Mouse (Mus musculus) myocyte (in vitro differentiated cells): ENCODE results near the gene Kcnq1. TPM values are rescaled to one million over a fixed set of nuclear protein-coding genes. Genes with fewer than 3 reads are reported as not detected.

Source experiments
- H3K27me3 ChIP-seq: one replicate; pipeline ENCODE4 v1.6.1; 2011; ENCODE audit not compliant: control insufficient read depth, insufficient read depth, insufficient read length
- H3K36me3 ChIP-seq: one replicate; pipeline ENCODE4 v1.6.1; 2011; ENCODE audit not compliant: control insufficient read depth, insufficient read depth
- H3K4me2 ChIP-seq: one replicate; pipeline ENCODE4 v1.6.1; 2011; ENCODE audit warnings: low read depth, control low read depth
- H3K4me3 ChIP-seq: one replicate; pipeline ENCODE4 v1.5.1; 2011; ENCODE audit warnings: mild to moderate bottlenecking, control low read depth, moderate library complexity
- H3K79me2 ChIP-seq: one replicate; pipeline ENCODE4 v1.6.1; 2011; ENCODE audit not compliant: control insufficient read depth, insufficient read depth
- H3ac ChIP-seq: one replicate; pipeline ENCODE4 v1.6.1; 2011; ENCODE audit not compliant: control insufficient read depth, insufficient read length
- CEBPB ChIP-seq: IDR thresholded peaks from 2 replicates; pipeline ENCODE4 v1.6.1; 2011; ENCODE audit warnings: mild to moderate bottlenecking, moderate library complexity; ENCODE audit not compliant: poor library complexity, insufficient read depth, severe bottlenecking
- E2F4 ChIP-seq: IDR thresholded peaks from one replicate; pipeline ENCODE4 v1.6.1; 2011; ENCODE audit warnings: mild to moderate bottlenecking, control low read depth, moderate library complexity; ENCODE audit not compliant: insufficient read depth
- MAX ChIP-seq: IDR thresholded peaks from one replicate; pipeline ENCODE4 v1.6.1; 2011; ENCODE audit warnings: low read depth, mild to moderate bottlenecking, control low read depth
- MYOD1 ChIP-seq, 3 experiments: IDR thresholded peaks; one replicate each; pipeline ENCODE4 v1.6.1; 2011; ENCODE audit warnings: control low read depth in 2 of 3, low read depth in 2 of 3, mild to moderate bottlenecking in 2 of 3, moderate library complexity in 1 of 3; ENCODE audit not compliant: insufficient read length in 2 of 3, control insufficient read depth in 1 of 3
- MYOG ChIP-seq, 3 experiments: IDR thresholded peaks; one replicate each; pipeline ENCODE4 v1.6.1; 2011; ENCODE audit warnings: control low read depth in 2 of 3, low read depth in 2 of 3, mild to moderate bottlenecking in 2 of 3; ENCODE audit not compliant: insufficient read length in 2 of 3, control insufficient read depth in 1 of 3, insufficient read depth in 1 of 3
- POLR2A ChIP-seq: IDR thresholded peaks from one replicate; pipeline ENCODE4 v1.6.1; 2011; ENCODE audit warnings: low read depth, mild to moderate bottlenecking, control low read depth, moderate library complexity; ENCODE audit not compliant: insufficient read length
- POLR2AphosphoS2 ChIP-seq: IDR thresholded peaks from one replicate; pipeline ENCODE4 v1.6.1; 2011; ENCODE audit warnings: low read depth, control low read depth; ENCODE audit not compliant: insufficient read length
- REST ChIP-seq: IDR thresholded peaks from one replicate; pipeline ENCODE4 v1.6.1; 2011; ENCODE audit warnings: mild to moderate bottlenecking, control low read depth, moderate library complexity; ENCODE audit not compliant: insufficient read depth, insufficient read length
- SRF ChIP-seq: IDR thresholded peaks from one replicate; pipeline ENCODE4 v1.6.1; 2011; ENCODE audit warnings: low read depth; ENCODE audit not compliant: control insufficient read depth, insufficient read length
- TCF12 ChIP-seq: IDR thresholded peaks from one replicate; pipeline ENCODE4 v1.6.1; 2011; ENCODE audit warnings: mild to moderate bottlenecking, control low read depth; ENCODE audit not compliant: poor library complexity, insufficient read depth, severe bottlenecking
- TCF3 ChIP-seq: IDR thresholded peaks from one replicate; pipeline ENCODE4 v1.6.1; 2011; ENCODE audit warnings: low read depth, control low read depth; ENCODE audit not compliant: insufficient read length
- USF1 ChIP-seq: IDR thresholded peaks from one replicate; pipeline ENCODE4 v1.6.1; 2011; ENCODE audit warnings: low read depth, mild to moderate bottlenecking, control low read depth, moderate library complexity
- polyA plus RNA-seq: library from polyadenylated mRNA; unstranded; fragments of >200 nt; fragmentation: generic; extraction: Trizol; gene quantifications from one replicate; pipeline ENCODE4 v1.2.1, GENCODE M21; 2012; ENCODE audit warnings: missing spikeins

Gene Kcnq1
- polyA plus RNA-seq, 1 experiment = 0.12 TPM

DNA sequence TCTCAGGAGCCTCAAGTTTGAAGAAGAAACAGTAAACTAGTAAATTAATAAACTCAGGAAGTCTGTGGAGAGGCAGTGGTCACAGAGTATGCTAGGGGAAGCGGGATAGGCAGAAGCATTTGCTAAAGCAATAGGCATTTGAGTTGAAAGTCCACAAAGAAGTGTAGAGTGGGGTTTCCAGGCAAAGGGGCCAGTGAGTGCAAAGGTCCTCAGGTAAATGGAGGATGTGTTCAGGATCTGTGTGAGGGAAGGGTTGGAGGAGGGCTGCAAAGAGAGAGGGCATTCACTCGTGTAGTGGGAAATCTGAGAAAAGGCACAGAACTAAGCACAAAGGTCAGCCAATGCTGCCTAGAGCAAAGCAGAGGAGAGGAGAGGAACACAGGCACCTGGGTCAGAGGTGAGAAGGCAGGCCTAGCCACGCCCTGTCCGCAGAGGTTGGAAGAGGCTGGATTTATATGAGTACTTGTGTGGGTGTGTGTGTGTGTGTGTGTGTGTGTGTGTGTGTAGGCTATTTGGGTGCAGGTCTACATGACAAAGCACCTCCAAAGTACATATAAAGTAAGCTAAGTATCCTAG, 313.5 kb downstream of the Kcnq1 start:
- Histone ChIP-seq H3K4me3 (no peak overlapping the region), H3K4me2 (no peak overlapping the region), H3K36me3 (no peaks in the 10 kb centered on the region), H3K79me2 (no peaks in the 10 kb centered on the region), H3ac (no peak overlapping the region), H3K27me3 (peaks cover 6% of the 10 kb centered on the region)
- no peak for TF ChIP-seq CEBPB
- no peak for TF ChIP-seq MYOG (IDR thresholded peaks at IDR 0.05; ENCODE audit: control insufficient read depth in 1 of 3, insufficient read depth in 1 of 3, insufficient read length in 2 of 3, low read depth in 2 of 3)
- TF ChIP-seq MAX = no peak
- no peak for TF ChIP-seq USF1
- no peak for TF ChIP-seq MYOD1 (IDR thresholded peaks at IDR 0.05; ENCODE audit: control insufficient read depth in 1 of 3, insufficient read length in 2 of 3, low read depth in 2 of 3)
- no peak for TF ChIP-seq POLR2A
- no peak for TF ChIP-seq TCF3
- TF ChIP-seq TCF12 = no peak
- TF ChIP-seq E2F4 = no peak
- TF ChIP-seq REST = no peak
- TF ChIP-seq POLR2AphosphoS2 = no peak
- TF ChIP-seq SRF = no peak

DNA sequence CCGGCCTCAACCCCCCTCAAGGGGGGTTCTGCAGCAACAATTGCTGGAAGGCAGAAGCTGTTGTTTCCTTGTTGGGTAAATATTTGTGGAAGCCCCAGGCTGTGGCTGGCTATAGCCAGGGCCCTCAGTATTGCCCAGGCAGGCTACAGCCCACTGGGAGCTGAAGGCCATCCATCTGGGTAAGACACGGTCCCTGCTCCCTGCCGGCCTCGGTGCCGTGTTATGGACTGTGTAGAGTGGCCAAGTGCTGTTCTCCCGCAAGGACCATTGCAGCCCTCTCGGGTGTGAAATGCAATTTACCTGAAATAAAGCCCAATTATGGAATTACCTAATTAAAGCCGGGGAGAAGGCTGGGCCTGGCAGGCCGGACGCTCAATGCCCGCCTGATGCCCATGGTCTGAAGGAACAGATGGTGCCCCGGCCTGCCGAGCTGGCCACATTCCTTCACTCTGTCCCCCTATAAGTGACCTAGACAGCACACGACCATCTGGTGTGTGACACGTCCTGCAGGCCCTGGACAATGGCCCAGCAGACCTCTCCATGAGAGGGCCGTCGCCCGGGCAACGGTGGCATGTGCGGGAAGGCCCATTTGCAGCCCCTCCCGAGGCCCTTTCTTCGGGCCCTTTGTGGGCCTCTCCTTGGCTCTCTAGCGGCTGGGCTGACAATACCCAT, 322.1 kb downstream of the Kcnq1 start:
- no peak overlapping the region for H3K4me3 ChIP-seq
- H3K27me3 ChIP-seq = peaks cover 6% of the 10 kb centered on the region
- H3K79me2 ChIP-seq = no peaks in the 10 kb centered on the region

DNA sequence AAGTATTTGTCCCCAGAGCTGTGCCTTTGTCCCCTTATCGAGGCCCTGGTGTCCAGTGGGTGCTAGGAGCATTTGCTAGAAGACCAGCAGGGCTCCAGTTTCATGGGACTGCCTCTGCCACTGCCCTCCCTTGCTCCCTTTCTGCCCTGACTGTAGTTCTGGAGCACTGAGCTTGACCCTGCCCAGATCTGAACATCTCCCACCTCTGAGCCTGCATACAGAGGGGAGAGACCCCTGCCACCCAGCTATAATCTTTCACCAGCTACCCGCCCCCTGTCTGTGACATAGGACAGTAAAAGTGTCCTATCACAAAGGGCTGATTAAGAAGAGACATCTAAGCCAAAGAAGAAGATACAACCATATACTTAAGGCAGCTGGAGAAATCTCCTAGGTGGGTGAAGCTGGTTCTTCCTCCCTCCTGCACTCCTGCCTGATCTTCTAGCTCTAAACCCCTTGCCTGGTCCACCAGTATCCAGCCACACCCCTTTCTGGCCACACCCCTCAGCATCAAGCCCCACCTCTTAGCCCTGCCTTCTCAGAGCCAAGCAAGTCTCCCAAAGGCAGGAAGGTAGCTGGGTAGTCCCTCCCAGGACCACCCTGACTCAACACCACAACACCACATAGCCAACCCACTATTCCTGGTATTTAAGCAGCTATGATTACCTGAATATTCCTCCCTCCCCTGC, 322.8 kb downstream of the Kcnq1 start:
- H3ac ChIP-seq = no peak overlapping the region
- TF ChIP-seq CEBPB = no peak
- TF ChIP-seq TCF3 = no peak
- TF ChIP-seq MAX = no peak
- TF ChIP-seq E2F4 = no peak
- TF ChIP-seq SRF = no peak
- TF ChIP-seq USF1 = no peak
- TF ChIP-seq POLR2AphosphoS2 = no peak
- no peak for TF ChIP-seq TCF12
- TF ChIP-seq MYOG (IDR thresholded peaks at IDR 0.05; ENCODE audit: control insufficient read depth in 1 of 3, insufficient read depth in 1 of 3, insufficient read length in 2 of 3, low read depth in 2 of 3) = no peak
- no peak for TF ChIP-seq MYOD1 (IDR thresholded peaks at IDR 0.05; ENCODE audit: control insufficient read depth in 1 of 3, insufficient read length in 2 of 3, low read depth in 2 of 3)
- TF ChIP-seq REST = no peak
- TF ChIP-seq POLR2A = no peak
- H3K4me3 ChIP-seq = no peak overlapping the region
- no peaks in the 10 kb centered on the region for H3K36me3 ChIP-seq
- peaks cover 13% of the 10 kb centered on the region for H3K27me3 ChIP-seq
- H3K4me2 ChIP-seq = no peak overlapping the region
- H3K79me2 ChIP-seq = no peaks in the 10 kb centered on the region

More for the DNA sequence above, 322.1 kb downstream of the Kcnq1 start:
- Histone ChIP-seq H3K4me2 (no peak overlapping the region), H3ac (no peak overlapping the region), H3K36me3 (no peaks in the 10 kb centered on the region)
- TF ChIP-seq MAX (no peak), MYOD1 (IDR thresholded peaks at IDR 0.05; ENCODE audit: control insufficient read depth in 1 of 3, insufficient read length in 2 of 3, low read depth in 2 of 3) (no peak), MYOG (IDR thresholded peaks at IDR 0.05; ENCODE audit: control insufficient read depth in 1 of 3, insufficient read depth in 1 of 3, insufficient read length in 2 of 3, low read depth in 2 of 3) (no peak), TCF12 (no peak), POLR2A (no peak), REST (no peak), E2F4 (no peak), USF1 (no peak)

DNA sequence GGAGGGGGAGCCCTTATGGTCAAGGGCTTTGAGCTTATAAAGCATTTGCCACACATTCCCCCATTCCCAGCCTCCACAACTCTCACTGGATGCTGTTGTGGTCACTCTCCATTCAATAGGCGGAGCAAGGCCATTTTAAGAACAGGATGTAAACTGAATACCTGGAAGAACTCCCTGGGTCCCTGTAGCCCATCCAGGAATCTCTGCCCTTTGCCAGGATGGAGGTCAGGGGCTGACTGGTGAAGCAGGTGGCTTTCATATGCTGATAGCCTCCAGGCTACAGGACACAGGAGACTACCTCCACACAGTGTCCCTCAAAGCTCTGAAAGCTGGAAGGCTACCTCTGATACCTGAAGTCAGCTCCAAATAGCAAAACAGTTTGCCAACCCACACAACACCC, 326.5 kb downstream of the Kcnq1 start:
- H3ac ChIP-seq = no peak overlapping the region
- H3K4me2 ChIP-seq = no peak overlapping the region
- H3K27me3 ChIP-seq = peaks cover 41% of the 10 kb centered on the region
- no peak for TF ChIP-seq POLR2AphosphoS2
- TF ChIP-seq CEBPB = no peak
- TF ChIP-seq POLR2A = no peak
- no peak for TF ChIP-seq MYOD1 (IDR thresholded peaks at IDR 0.05; ENCODE audit: control insufficient read depth in 1 of 3, insufficient read length in 2 of 3, low read depth in 2 of 3)
- no peak for TF ChIP-seq MYOG (IDR thresholded peaks at IDR 0.05; ENCODE audit: control insufficient read depth in 1 of 3, insufficient read depth in 1 of 3, insufficient read length in 2 of 3, low read depth in 2 of 3)
- no peak for TF ChIP-seq MAX
- TF ChIP-seq REST = no peak
- TF ChIP-seq E2F4 = no peak
- no peak for TF ChIP-seq SRF
- TF ChIP-seq TCF3 = no peak
- no peak overlapping the region for H3K4me3 ChIP-seq
- no peaks in the 10 kb centered on the region for H3K79me2 ChIP-seq
- no peaks in the 10 kb centered on the region for H3K36me3 ChIP-seq
